Comparison of ENCODE assay signal across 19 mouse cellular contexts in the genomic region with DNA sequence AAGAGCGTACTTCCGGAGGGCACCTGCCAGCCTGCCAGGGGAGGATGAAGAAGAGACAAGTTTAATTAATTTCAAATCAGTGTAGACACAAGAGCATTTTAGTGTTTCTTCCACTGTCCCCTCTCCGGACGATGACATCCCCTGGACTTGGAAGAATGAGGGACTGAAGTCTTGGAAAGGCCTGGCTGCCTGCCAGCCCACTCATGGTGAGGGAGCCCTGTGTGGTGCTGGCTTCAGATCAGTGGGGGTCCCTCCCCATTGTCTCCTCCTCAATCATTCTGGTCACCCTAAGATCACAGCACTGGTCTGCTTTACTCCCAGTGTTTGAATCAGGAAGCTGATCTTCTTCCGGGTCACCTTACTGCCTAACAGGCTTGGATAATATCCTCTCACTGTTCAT. TPM values are rescaled to one million over a fixed set of nuclear protein-coding genes. Genes with fewer than 3 reads are reported as not detected.
DNase-seq lines count a peak whose midpoint lies in the region; ATAC-seq and TF ChIP-seq lines count a peak whose summit lies in the region.
"Had no signal": no experiment of that assay in that cellular context is flagged by ENCODE, and none has a peak within 500 bp of the region (broad histone marks: within the 10 kb centered on the region; RNA-seq: fewer than 3 reads in every experiment).

No protein-coding gene starts in this region.

- TF ChIP-seq RAD21 in MEL (IDR thresholded peaks at IDR 0.05; ENCODE audit: low read depth, low read length) = no peak

- TF ChIP-seq CTCF in MEL (IDR thresholded peaks at IDR 0.05 in 2 of 3, conservative IDR thresholded peaks at IDR 0.05 in 1 of 3; ENCODE audit: control insufficient read depth in 1 of 3, insufficient read depth in 1 of 3, low read depth in 2 of 3, low read length in 3 of 3, poor library complexity in 1 of 3, severe bottlenecking in 1 of 3) = no peak

- no peak overlapping the region for H3K4me2 ChIP-seq in forebrain, embryonic 15.5 days (replicated peaks)
- no peak overlapping the region for H3K4me2 ChIP-seq in forebrain, embryonic 13.5 days
- H3K4me2 ChIP-seq in liver, embryonic 13.5 days = no peak overlapping the region
- no peak overlapping the region for H3K4me2 ChIP-seq in liver, embryonic 12.5 days
- H3K4me2 ChIP-seq: embryonic facial prominence, embryonic 13.5 days; forebrain, embryonic 12.5 days; heart, embryonic 13.5 days; hindbrain, embryonic 12.5 days had no signal

- no peaks in the 10 kb centered on the region for H3K27me3 ChIP-seq in forebrain, embryonic 15.5 days
- no peaks in the 10 kb centered on the region for H3K27me3 ChIP-seq in forebrain, embryonic 13.5 days
- no peaks in the 10 kb centered on the region for H3K27me3 ChIP-seq in liver, embryonic 13.5 days
- H3K27me3 ChIP-seq in liver, embryonic 12.5 days (replicated peaks) = no peaks in the 10 kb centered on the region
- no peaks in the 10 kb centered on the region for H3K27me3 ChIP-seq in MEL (ENCODE audit: control insufficient read depth in 1 of 2, insufficient read depth in 2 of 2, low read length in 2 of 2)
- H3K27me3 ChIP-seq: forebrain, embryonic 12.5 days; heart, embryonic 13.5 days; hindbrain, embryonic 12.5 days had no signal

- no peak overlapping the region for H3K9ac ChIP-seq in forebrain, embryonic 15.5 days (replicated peaks)
- no peak overlapping the region for H3K9ac ChIP-seq in forebrain, embryonic 13.5 days
- H3K9ac ChIP-seq in liver, embryonic 13.5 days = no peak overlapping the region
- H3K9ac ChIP-seq in liver, embryonic 12.5 days = no peak overlapping the region
- peak overlapping the region; percentile 42; the same call in 1 of the 2 replicates for H3K9ac ChIP-seq in MEL (ENCODE audit: control insufficient read depth, low read depth, low read length, poor library complexity, severe bottlenecking)
- H3K9ac ChIP-seq: embryonic facial prominence, embryonic 13.5 days; forebrain, embryonic 12.5 days; heart, embryonic 13.5 days; hindbrain, embryonic 12.5 days had no signal

- 61% methylated on average over 5 of the region's 5 CpGs for WGBS in forebrain, embryonic 15.5 days
- WGBS in forebrain, embryonic 13.5 days = 67% methylated on average over 5 of the region's 5 CpGs
- WGBS in liver, embryonic 13.5 days (ENCODE audit: insufficient replicate concordance) = 93% methylated on average over 5 of the region's 5 CpGs
- WGBS in liver, embryonic 12.5 days (ENCODE audit: insufficient replicate concordance) = 85% methylated on average over 5 of the region's 5 CpGs

- no peak overlapping the region for H3K27ac ChIP-seq in forebrain, embryonic 15.5 days (replicated peaks)
- H3K27ac ChIP-seq in forebrain, embryonic 13.5 days = no peak overlapping the region
- peak overlapping the region; percentile 75; the same call in 1 of the 2 replicates for H3K27ac ChIP-seq in liver, embryonic 13.5 days
- H3K27ac ChIP-seq in liver, embryonic 12.5 days = no peak overlapping the region
- H3K27ac ChIP-seq in MEL (ENCODE audit: control insufficient read depth, low read depth, low read length) = peak overlapping the region; percentile 91
- H3K27ac ChIP-seq: embryonic facial prominence, embryonic 13.5 days; forebrain, embryonic 12.5 days; gastrocnemius, adult 2 months; heart, embryonic 13.5 days; hindbrain, embryonic 12.5 days had no signal

- no peak for DNase-seq in liver, embryonic 13.5 days
- peak; percentile 46 for DNase-seq in retina, postnatal 1 day
- no peak for DNase-seq in retina, embryonic 14.5 days (ENCODE audit: low spot score)
- DNase-seq in MEL (ENCODE audit: low read depth, low spot score) = no peak
- DNase-seq in adrenal gland, adult (ENCODE audit: inconsistent age in 2 of 2, low spot score in 1 of 2) = no peak
- DNase-seq: adrenal gland, postnatal 10 days; cerebellum, adult 11 months; cerebellum, adult 8-10 months; gastrocnemius, adult 2 months; gastrocnemius, postnatal 25 days; heart, postnatal 36 days had no signal

- H3K79me2 ChIP-seq in MEL (ENCODE audit: control insufficient read depth, insufficient read depth, low read length, poor library complexity) = no peaks in the 10 kb centered on the region

- no peak for TF ChIP-seq POLR2A in MEL (IDR thresholded peaks at IDR 0.05; ENCODE audit: control insufficient read depth in 1 of 2, insufficient read depth in 1 of 2, low read depth in 1 of 2, low read length in 2 of 2, poor library complexity in 1 of 2)

- 0 out of 2 replicates have a peak, but pooled peaks have one; percentile 38 for ATAC-seq in forebrain, embryonic 15.5 days (replicated peaks)
- ATAC-seq in forebrain, embryonic 13.5 days = no peak
- no peak for ATAC-seq in liver, embryonic 13.5 days (ENCODE audit: low read depth)
- no peak for ATAC-seq in liver, embryonic 12.5 days
- ATAC-seq: hindbrain, embryonic 16.5 days had no signal

- no peaks in the 10 kb centered on the region for H3K36me3 ChIP-seq in forebrain, embryonic 15.5 days
- no peaks in the 10 kb centered on the region for H3K36me3 ChIP-seq in forebrain, embryonic 13.5 days (ENCODE audit: poor library complexity, severe bottlenecking)
- no peaks in the 10 kb centered on the region for H3K36me3 ChIP-seq in liver, embryonic 13.5 days
- H3K36me3 ChIP-seq in liver, embryonic 12.5 days = no peaks in the 10 kb centered on the region
- peaks cover 0 to 27% of the 10 kb centered on the region in 2 experiments; a peak in 2 of 4 replicates for H3K36me3 ChIP-seq in MEL (ENCODE audit: control insufficient read depth in 1 of 2, insufficient read depth in 2 of 2, low read length in 2 of 2)
- H3K36me3 ChIP-seq: embryonic facial prominence, embryonic 13.5 days; forebrain, embryonic 12.5 days; heart, embryonic 13.5 days; hindbrain, embryonic 12.5 days had no signal

- no peaks in the 10 kb centered on the region for H3K9me3 ChIP-seq in forebrain, embryonic 15.5 days
- no peaks in the 10 kb centered on the region for H3K9me3 ChIP-seq in forebrain, embryonic 13.5 days (replicated peaks)
- H3K9me3 ChIP-seq in liver, embryonic 13.5 days (replicated peaks) = peaks cover under 1% of the 10 kb centered on the region; the same call in 1 of the 2 replicates
- peaks cover under 1% of the 10 kb centered on the region; the same call in 1 of the 2 replicates for H3K9me3 ChIP-seq in liver, embryonic 12.5 days (replicated peaks)
- no peaks in the 10 kb centered on the region for H3K9me3 ChIP-seq in MEL (replicated peaks; ENCODE audit: insufficient read depth, low read length)
- H3K9me3 ChIP-seq: embryonic facial prominence, embryonic 13.5 days; hindbrain, embryonic 12.5 days had no signal

- H3K4me1 ChIP-seq in forebrain, embryonic 15.5 days = peaks cover 10% of the 10 kb centered on the region
- peaks cover 7% of the 10 kb centered on the region for H3K4me1 ChIP-seq in forebrain, embryonic 13.5 days
- H3K4me1 ChIP-seq in liver, embryonic 13.5 days (replicated peaks) = peaks cover 42% of the 10 kb centered on the region
- H3K4me1 ChIP-seq in liver, embryonic 12.5 days = peaks cover 35% of the 10 kb centered on the region
- H3K4me1 ChIP-seq in MEL (ENCODE audit: control insufficient read depth in 1 of 2, insufficient read depth in 2 of 2, low read length in 2 of 2) = peaks cover 17 to 24% of the 10 kb centered on the region in 2 experiments

- H3K4me3 ChIP-seq in forebrain, embryonic 15.5 days = no peak overlapping the region
- no peak overlapping the region for H3K4me3 ChIP-seq in forebrain, embryonic 13.5 days
- no peak overlapping the region for H3K4me3 ChIP-seq in liver, embryonic 13.5 days (replicated peaks)
- no peak overlapping the region for H3K4me3 ChIP-seq in liver, embryonic 12.5 days
- H3K4me3 ChIP-seq in MEL (ENCODE audit: control insufficient read depth in 1 of 2, insufficient read depth in 1 of 2, low read depth in 2 of 2, low read length in 2 of 2) = no peak overlapping the region
- H3K4me3 ChIP-seq: embryonic facial prominence, embryonic 13.5 days; forebrain, embryonic 12.5 days; gastrocnemius, adult 2 months; heart, embryonic 13.5 days; hindbrain, embryonic 12.5 days had no signal

- no peak for TF ChIP-seq EP300 in MEL (IDR thresholded peaks at IDR 0.05; ENCODE audit: low read depth in 1 of 2, low read length in 2 of 2)

TF ChIP-seq in MEL, 35 proteins besides CTCF, POLR2A, EP300 and RAD21:
- TF ChIP-seq RCOR1 (IDR thresholded peaks at IDR 0.05; ENCODE audit: low read depth, low read length) = no peak
- TF ChIP-seq UBTF (IDR thresholded peaks at IDR 0.05; ENCODE audit: borderline replicate concordance, insufficient read depth, low read depth, low read length) = no peak
- TF ChIP-seq SIN3A (IDR thresholded peaks at IDR 0.05; ENCODE audit: low read length) = no peak
- no peak for TF ChIP-seq MYB (IDR thresholded peaks at IDR 0.05; ENCODE audit: low read depth, low read length)
- TF ChIP-seq CHD1 (IDR thresholded peaks at IDR 0.05; ENCODE audit: low read depth, low read length) = no peak
- no peak for TF ChIP-seq MAX (IDR thresholded peaks at IDR 0.05; ENCODE audit: low read length)
- no peak for TF ChIP-seq POLR2AphosphoS5 (IDR thresholded peaks at IDR 0.05; ENCODE audit: borderline replicate concordance, low read depth, low read length)
- TF ChIP-seq MAZ (IDR thresholded peaks at IDR 0.05; ENCODE audit: low read depth, low read length) = no peak
- TF ChIP-seq TBP (IDR thresholded peaks at IDR 0.05; ENCODE audit: low read depth, low read length) = no peak
- TF ChIP-seq ETS1 (IDR thresholded peaks at IDR 0.05; ENCODE audit: low read depth, low read length) = no peak
- TF ChIP-seq GATA1 (IDR thresholded peaks at IDR 0.05; ENCODE audit: low read depth, low read length) = no peak
- TF ChIP-seq SMC3 (IDR thresholded peaks at IDR 0.05; ENCODE audit: low read depth, low read length) = no peak
- no peak for TF ChIP-seq NRF1 (IDR thresholded peaks at IDR 0.05; ENCODE audit: insufficient read depth, low read depth, low read length, poor library complexity, severe bottlenecking)

RNA-seq across cellular contexts. Expression of a gene that starts 36.0 kb away (rescaled TPM):
- polyA plus RNA-seq in forebrain, embryonic 15.5 days (2015; fragmentation: Nextera tagmentation; extraction: Ambion mirVana) = 0.65 and 0.88 TPM in 2 replicates
- polyA plus RNA-seq in forebrain, embryonic 13.5 days (2015; fragmentation: Nextera tagmentation; extraction: Ambion mirVana) = 0.31 TPM in 2 replicates
- 0.59 and 0.94 TPM in 2 replicates for polyA plus RNA-seq in liver, embryonic 13.5 days (2015; fragmentation: Nextera tagmentation; extraction: Ambion mirVana)
- polyA plus RNA-seq in liver, embryonic 12.5 days (2016; fragmentation: Nextera tagmentation; extraction: Ambion mirVana) = 0.55 and 0.81 TPM in 2 replicates
- 0.03 and 0.12 TPM in 2 replicates for total RNA-seq in MEL (2012; rRNA removed)
- polyA plus RNA-seq in MEL (2012; ENCODE audit: insufficient read depth in 1 of 2, insufficient read length in 2 of 2, low read depth in 1 of 2, low replicate concordance in 2 of 2, missing spikeins in 1 of 2) = under 1 TPM in 1 of 2 experiments, not detected in 1; 0.10 TPM

Comparison
In these comparisons a context has a peak if more than half of its experiments do, and no peak if none do; other contexts are left out.
1. H3K27ac ChIP-seq: peak in liver, embryonic 13.5 days (single experiment) and MEL (single experiment); none in forebrain, embryonic 15.5 days (single experiment), forebrain, embryonic 13.5 days (single experiment) and liver, embryonic 12.5 days (single experiment).